In genomic region chr13:48851719-48852118, GRCm38 (mm10) we compare ENCODE assay signal across 22 mouse cellular contexts. TPM values are rescaled to one million over a fixed set of nuclear protein-coding genes. Genes with fewer than 3 reads are reported as not detected.
DNase-seq lines count a peak whose midpoint lies in the region; ATAC-seq and TF ChIP-seq lines count a peak whose summit lies in the region.
"Had no signal": no experiment of that assay in that cellular context is flagged by ENCODE, and none has a peak within 500 bp of the region (broad histone marks: within the 10 kb centered on the region; RNA-seq: fewer than 3 reads in every experiment).

No protein-coding gene starts in this region.

- intact Hi-C loops in heart, postnatal 25 days (cut with DNase I), result no loop called here

- no peak overlapping the region for H3K4me3 ChIP-seq in cerebellum, adult 2 months (replicated peaks; ENCODE audit: insufficient read depth, low read depth, low read length)
- no peak overlapping the region for H3K4me3 ChIP-seq in heart, embryonic 13.5 days
- H3K4me3 ChIP-seq in thymus, adult 2 months (ENCODE audit: control insufficient read depth, insufficient read depth, low read length), result no peak overlapping the region
- H3K4me3 ChIP-seq: embryonic facial prominence, embryonic 12.5 days; forebrain, embryonic 12.5 days; hindbrain, embryonic 12.5 days had no signal

- peak overlapping the region; percentile 17; the same call in 1 of the 2 replicates for H3K9ac ChIP-seq in heart, embryonic 13.5 days
- H3K9ac ChIP-seq: embryonic facial prominence, embryonic 12.5 days; forebrain, embryonic 12.5 days; forebrain, postnatal 0 days; hindbrain, embryonic 12.5 days had no signal

- 85% methylated on average over 5 of the region's 5 CpGs for WGBS in cerebellum, adult 2 months
- WGBS in heart, embryonic 13.5 days, result 78% methylated on average over 5 of the region's 5 CpGs
- 76% methylated on average over 5 of the region's 5 CpGs for WGBS in thymus, adult 2 months

- no peak for TF ChIP-seq POLR2A in cerebellum, adult 2 months (IDR thresholded peaks at IDR 0.05; ENCODE audit: borderline replicate concordance, insufficient read depth, low read length)
- no peak for TF ChIP-seq POLR2A in thymus, adult 2 months (IDR thresholded peaks at IDR 0.05; ENCODE audit: control insufficient read depth, extremely low read depth, insufficient read depth, low read length, poor library complexity)

- TF ChIP-seq CTCF in cerebellum, adult 2 months (IDR thresholded peaks at IDR 0.05; ENCODE audit: borderline replicate concordance, insufficient read depth, low read depth, low read length), result no peak
- no peak for TF ChIP-seq CTCF in thymus, adult 2 months (IDR thresholded peaks at IDR 0.05; ENCODE audit: borderline replicate concordance, control insufficient read depth, extremely low read depth, insufficient read depth, low read length, poor library complexity)

- H3K9me3 ChIP-seq in heart, embryonic 13.5 days, result no peaks in the 10 kb centered on the region
- H3K9me3 ChIP-seq: embryonic facial prominence, embryonic 12.5 days; forebrain, embryonic 12.5 days; G1E; hindbrain, embryonic 12.5 days had no signal

- peaks cover 43% of the 10 kb centered on the region for H3K4me1 ChIP-seq in cerebellum, adult 2 months (ENCODE audit: control insufficient read depth, insufficient read depth, low read length)
- H3K4me1 ChIP-seq in heart, embryonic 13.5 days, result peaks cover 77% of the 10 kb centered on the region
- H3K4me1 ChIP-seq in thymus, adult 2 months (replicated peaks; ENCODE audit: control insufficient read depth, insufficient read depth, low read length), result peaks cover 81% of the 10 kb centered on the region

- no peak overlapping the region for H3K4me2 ChIP-seq in heart, embryonic 13.5 days
- H3K4me2 ChIP-seq: embryonic facial prominence, embryonic 12.5 days; forebrain, embryonic 12.5 days; heart, embryonic 11.5 days; hindbrain, embryonic 12.5 days had no signal

- H3K36me3 ChIP-seq in heart, embryonic 13.5 days, result no peaks in the 10 kb centered on the region
- no peaks in the 10 kb centered on the region for H3K36me3 ChIP-seq in thymus, adult 2 months (ENCODE audit: control insufficient read depth, insufficient read depth, low read length)
- H3K36me3 ChIP-seq: embryonic facial prominence, embryonic 12.5 days; hindbrain, embryonic 12.5 days had no signal

- ATAC-seq in heart, embryonic 13.5 days (ENCODE audit: extremely low read depth, insufficient number of reproducible peaks, low FRiP score, low TSS enrichment), result no peak
- ATAC-seq: CD4-positive, CD25-positive, alpha-beta regulatory T cell, adult 4 months; forebrain, postnatal 0 days; inflammation-experienced regulatory T-cells, adult 6 months had no signal

- no peak for DNase-seq in cerebellum, adult 2 months
- DNase-seq in cerebellum, adult 9-10 months, result no peak
- DNase-seq in heart, postnatal 25 days (ENCODE audit: low spot score), result no peak
- DNase-seq in thymus, adult 2 months, result no peak
- DNase-seq in thymus, postnatal 36 days, result no peak
- DNase-seq in kidney, adult 9 months, result no peak
- DNase-seq: adrenal gland, adult 8-10 months; adrenal gland, postnatal 36 days; B cell, adult 2 months; cerebellum, adult 8-10 months; cerebellum, postnatal 25 days; forebrain, postnatal 0 days; gastrocnemius, postnatal 14 days; heart, postnatal 4 days had no signal

- peak overlapping the region; percentile 13; the same call in 1 of the 2 replicates for H3K27ac ChIP-seq in cerebellum, adult 2 months (ENCODE audit: insufficient read depth, low read length)
- H3K27ac ChIP-seq in heart, embryonic 13.5 days (replicated peaks), result no peak overlapping the region
- H3K27ac ChIP-seq in thymus, adult 2 months (ENCODE audit: control insufficient read depth, insufficient read depth, low read length), result peak overlapping the region; percentile 22; the same call in 1 of the 2 replicates
- H3K27ac ChIP-seq: embryonic facial prominence, embryonic 12.5 days; hindbrain, embryonic 12.5 days had no signal

- H3K27me3 ChIP-seq in cerebellum, adult 2 months (ENCODE audit: control insufficient read depth, insufficient read depth, low read length), result no peaks in the 10 kb centered on the region
- no peaks in the 10 kb centered on the region for H3K27me3 ChIP-seq in heart, embryonic 13.5 days (replicated peaks)
- no peaks in the 10 kb centered on the region for H3K27me3 ChIP-seq in thymus, adult 2 months (ENCODE audit: control insufficient read depth, insufficient read depth, low read length)
- H3K27me3 ChIP-seq: embryonic facial prominence, embryonic 12.5 days; forebrain, embryonic 12.5 days; hindbrain, embryonic 12.5 days had no signal

RNA-seq across cellular contexts. Expression of gene Phf2, which starts 19.2 kb away (rescaled TPM):
- polyA plus RNA-seq in cerebellum, adult 2 months (2012; rRNA removed), result 25.9 and 29.1 TPM in 2 replicates
- 3.6 and 4.3 TPM in 2 replicates for polyA plus RNA-seq in heart, embryonic 13.5 days (2015; fragmentation: Nextera tagmentation; extraction: Ambion mirVana)
- total RNA-seq in heart, postnatal 25 days (2021), result 10 to 100 TPM; 25.4 to 29.0 TPM
- polyA plus RNA-seq in thymus, adult 2 months (2012; rRNA removed), result 74.4 and 102 TPM in 2 replicates
